Mouse (Mus musculus) left cerebral cortex, postnatal 10 days (tissue): ENCODE measurements around the gene Zfp831. TPM values are rescaled to one million over a fixed set of nuclear protein-coding genes. Genes with fewer than 3 reads are reported as not detected.

Source experiments
- DNase-seq, 2 experiments: peaks; one replicate each; pipeline ENCODE4 v3.0.0; 2021 to 2022; ENCODE audit warnings: low spot score in 2 of 2, mixed read lengths in 1 of 2; ENCODE audit errors: extremely low spot score in 1 of 2
- intact Hi-C: fragments of 180-260 bp; cut with DNase I; formaldehyde crosslinking; loops from one replicate; pipeline ENCODE4 v1.15.1; 2025
- total RNA-seq, 2 experiments: library from RNA; stranded (reverse); gene quantifications; 2 replicates each; pipeline ENCODE4 v1.2.3; 2021

Zfp831 gene
- total RNA-seq, 2 experiments from 2014 or later: 2.8 to 3.0 TPM

DNA sequence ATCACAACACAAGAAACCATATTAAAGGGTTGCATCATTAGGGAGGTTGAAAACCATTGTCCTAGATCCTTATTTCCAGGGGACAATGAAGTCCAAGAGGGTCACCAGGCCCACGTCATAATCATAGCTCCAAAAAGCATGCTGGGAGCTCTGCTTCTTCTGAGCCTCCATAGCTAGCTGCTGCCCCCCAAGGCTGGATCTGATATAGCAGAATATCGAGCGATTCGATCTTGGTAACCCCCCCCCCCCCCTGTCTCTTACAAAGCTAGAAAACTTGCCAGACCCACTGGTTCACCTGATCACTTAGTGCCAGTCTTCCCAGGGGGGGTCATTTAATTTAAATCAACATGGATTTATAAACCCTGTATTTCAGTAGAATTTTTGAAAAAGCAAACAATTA is 65.3 kb downstream of the Zfp831 start:
- DNase-seq: no peak
- intact Hi-C loops: no loop called here

DNA sequence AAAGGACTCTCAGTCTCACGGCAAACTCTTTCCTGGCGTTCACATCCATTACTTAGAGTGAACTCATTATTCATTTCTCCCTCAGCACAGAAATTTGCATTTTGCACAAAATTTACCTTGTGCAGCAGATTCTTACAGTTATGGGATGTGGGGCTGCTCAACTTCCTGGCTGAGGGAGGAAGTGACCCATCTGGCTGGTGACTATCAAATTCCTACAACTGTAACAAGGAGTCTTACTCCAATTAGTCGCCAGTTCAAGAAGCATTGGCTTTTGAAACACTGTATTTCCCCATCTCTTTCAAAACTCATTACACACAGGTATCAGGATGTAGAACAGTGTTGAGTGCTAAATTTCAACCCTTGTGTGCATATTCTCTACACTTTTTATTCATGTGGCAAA is 66.9 kb downstream of the Zfp831 start:
- intact Hi-C loops: no loop called here
- DNase-seq: no peak

DNA sequence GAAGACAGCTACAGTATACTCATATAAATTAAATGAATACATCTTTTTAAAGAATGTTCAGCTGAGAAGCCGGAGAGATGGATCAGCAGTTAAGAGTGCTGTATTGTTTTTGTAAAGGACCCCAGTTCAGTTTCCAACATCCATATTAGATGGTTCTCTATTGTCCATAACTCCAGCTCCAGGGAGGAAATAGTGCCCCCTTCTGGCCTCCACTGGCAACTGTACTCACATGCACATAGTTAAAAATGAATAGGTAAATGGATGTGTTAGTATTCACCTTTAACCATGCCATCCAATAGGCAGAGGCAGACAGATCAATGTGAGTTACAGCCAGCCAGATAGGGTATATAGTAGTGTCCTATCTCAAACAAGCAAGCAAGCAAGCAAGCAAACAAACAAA is 68.7 kb downstream of the Zfp831 start:
- no peak for DNase-seq
- intact Hi-C loops: no loop called here

DNA sequence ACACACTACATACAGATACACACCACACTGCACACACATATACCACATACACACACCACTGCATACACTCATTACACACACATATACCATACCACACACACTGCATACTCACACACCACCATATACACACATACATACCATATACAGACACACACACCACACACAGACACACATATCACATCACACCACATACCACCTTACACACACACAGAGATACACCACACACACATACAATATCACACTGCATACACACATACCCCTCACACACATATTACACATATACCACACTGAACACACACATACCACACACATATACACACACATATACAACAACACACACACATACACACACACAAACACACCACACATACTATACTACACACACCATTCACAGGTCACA is 72.6 kb downstream of the Zfp831 start:
- intact Hi-C loops: no loop called here
- no peak for DNase-seq

DNA sequence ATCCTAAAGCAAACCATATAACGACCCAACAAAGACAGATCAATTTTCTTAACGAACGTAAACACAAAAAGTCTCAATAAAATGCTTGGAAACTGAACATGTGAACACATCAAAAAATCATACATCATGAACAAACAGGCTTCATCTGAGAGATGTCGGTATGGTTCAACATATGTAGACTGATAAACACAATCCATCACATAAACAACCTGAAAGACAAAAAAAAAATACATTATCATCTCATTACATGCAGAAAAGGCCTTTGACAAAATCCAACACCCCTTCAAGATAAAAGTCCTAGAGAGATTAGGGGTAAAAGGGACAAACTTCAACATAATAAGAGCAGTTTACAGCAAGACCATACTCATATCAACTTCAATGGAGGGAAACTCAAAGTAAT is 74.5 kb downstream of the Zfp831 start:
- DNase-seq: no peak
- intact Hi-C loops: no loop called here

DNA sequence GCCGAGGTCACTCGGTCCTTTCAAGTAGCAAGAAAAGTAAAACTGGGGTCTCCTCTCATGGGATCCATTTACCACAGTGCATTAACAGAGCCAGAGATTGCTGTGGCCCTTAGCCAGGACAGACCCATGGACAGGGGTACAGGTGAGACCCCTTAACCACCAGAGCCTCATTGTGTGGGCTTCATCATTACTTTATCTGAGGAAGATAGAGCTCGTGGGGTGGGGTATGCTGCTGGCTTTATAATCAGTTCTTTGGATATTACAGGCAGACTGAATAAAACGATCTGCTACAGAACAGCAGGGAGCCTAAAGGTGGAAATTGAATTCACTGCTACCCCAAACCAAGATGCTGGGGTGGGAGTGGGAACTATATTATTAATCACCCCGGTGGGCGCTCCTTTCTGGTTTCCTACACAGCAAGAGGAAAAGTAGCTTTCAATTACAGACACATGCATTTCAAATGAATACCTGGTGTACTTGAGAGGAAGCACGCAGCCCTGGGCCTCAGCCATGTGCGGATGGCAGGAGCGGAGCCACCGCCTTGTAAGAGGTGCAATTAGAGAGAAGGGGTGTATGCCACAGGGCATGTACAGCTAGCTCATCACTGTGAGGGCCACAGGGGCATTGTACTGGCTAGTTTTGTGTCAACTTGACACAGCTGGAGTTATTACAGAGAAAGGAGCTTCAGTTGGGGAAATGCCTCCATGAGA is 83.9 kb downstream of the Zfp831 start:
- intact Hi-C loops: no loop called here
- no peak for DNase-seq

DNA sequence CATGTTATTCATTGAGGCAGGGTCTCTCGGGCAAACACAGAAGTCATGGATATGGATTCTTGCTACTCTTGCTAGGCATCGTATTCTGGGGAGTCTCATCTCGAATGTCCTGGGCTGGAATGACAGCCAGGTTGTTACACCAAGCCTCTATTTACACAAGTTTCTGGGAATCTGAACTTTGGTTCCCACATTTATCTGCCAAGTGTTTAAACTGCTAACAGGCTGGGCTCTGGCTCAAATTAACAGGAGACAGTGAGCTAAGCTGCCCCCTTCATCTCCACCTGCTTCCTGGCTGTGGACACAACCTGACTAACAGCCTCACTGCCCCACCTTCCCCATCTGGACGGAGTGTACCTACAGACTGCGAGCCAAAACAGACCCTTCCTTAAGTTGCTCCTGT is 88.6 kb downstream of the Zfp831 start:
- intact Hi-C loops: no loop called here

DNA sequence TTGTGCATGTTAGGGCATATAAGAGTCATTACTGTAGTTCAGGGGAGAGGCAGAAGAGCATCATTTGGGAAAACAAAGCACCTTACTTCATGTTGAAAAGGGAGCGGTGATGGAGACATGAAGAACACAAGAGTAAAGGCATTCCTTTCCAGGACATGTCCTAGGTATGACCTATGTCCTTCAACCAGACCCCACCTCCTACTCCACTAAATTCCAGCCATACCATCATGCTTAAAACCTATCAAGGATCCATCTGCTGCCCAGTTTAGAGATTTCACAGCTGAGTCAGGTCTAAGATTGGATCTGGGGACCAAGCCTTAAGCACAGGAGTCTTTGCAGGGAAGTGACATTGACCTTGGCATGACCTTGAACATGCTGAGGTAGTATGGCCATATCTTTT is 91.9 kb downstream of the Zfp831 start:
- intact Hi-C loops: no loop called here
- no peak for DNase-seq

More for the DNA sequence above, 88.6 kb downstream of the Zfp831 start:
- DNase-seq: no peak

DNA sequence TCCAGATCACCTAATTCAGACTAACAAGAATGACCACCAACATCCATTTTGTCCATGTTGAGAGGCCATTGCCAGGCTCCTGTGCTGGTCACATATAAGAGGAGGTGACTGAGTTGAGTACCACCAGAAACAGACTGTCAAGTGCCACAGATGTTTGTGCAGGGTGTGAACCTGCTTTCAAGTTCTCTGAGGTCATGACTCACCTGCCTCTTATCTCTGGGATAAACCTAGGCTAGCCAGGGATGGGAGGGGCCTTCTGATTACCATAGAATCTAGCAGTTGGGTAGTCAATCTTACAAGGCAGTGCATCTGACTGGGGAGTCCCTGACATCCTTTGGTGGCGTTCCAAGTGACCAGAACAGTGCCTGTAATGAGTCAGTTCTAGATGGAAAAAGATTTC is 103.8 kb downstream of the Zfp831 start:
- intact Hi-C loops: no loop called here
- no peak for DNase-seq

DNA sequence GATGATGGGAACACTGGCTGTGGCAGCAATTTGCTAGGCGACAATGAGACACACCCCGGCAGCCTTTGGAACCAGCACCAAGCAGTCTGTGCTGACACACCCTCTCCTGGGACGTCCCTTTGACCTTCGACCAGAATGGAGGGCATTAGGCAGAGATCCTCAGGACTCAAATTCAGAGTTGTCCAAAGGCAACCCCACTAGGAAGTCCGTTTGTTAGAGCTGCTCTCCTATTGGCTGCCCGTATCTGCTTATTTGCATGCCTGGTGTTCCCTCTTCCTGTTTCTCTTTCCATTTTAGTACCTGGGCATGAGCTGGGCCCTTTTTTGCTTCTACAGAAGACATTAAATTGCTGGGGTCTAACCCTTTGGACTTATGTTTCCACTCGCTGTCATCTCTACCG is 105.0 kb downstream of the Zfp831 start:
- intact Hi-C loops: no loop called here
- DNase-seq: no peak

DNA sequence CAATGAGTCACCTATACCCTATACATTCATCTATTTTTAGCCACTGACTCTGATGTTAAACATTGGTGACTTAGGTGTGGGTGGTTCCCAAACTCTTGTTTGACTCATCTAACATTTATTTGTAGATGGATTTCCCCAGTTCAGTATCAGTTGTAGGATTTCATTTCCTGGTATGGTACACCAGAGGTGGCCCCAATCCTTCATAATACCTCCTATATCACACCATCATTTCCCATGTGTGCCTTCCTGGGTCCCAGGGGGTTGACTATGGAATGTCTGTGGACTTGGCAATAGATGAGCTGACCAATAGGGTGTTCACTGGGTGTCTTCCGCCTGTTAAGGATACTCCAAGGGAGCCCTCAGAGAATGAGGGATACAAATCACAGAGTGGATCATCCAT is 109.9 kb downstream of the Zfp831 start:
- DNase-seq: no peak
- intact Hi-C loops: no loop called here

DNA sequence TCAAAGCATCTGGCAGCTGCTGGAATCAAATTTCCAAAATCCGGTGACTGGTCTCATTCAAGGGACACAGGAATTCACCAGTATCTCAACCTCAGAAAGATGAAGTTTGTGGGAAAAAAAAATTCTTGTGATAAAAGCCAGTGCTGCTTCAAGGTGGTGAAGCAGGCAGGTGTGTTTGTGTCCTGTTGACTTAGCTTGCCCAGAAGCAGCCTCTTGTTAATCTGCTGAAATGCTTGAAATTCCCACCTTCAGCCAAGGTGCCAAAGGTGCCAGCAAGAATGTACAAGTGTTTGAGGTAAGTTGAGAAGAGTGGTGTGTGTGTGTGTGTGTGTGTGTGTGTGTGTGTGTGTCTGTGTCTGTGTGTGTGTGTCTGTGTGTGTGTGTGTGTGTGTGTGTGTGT is 110.9 kb downstream of the Zfp831 start:
- DNase-seq: no peak
- intact Hi-C loops: no loop called here

DNA sequence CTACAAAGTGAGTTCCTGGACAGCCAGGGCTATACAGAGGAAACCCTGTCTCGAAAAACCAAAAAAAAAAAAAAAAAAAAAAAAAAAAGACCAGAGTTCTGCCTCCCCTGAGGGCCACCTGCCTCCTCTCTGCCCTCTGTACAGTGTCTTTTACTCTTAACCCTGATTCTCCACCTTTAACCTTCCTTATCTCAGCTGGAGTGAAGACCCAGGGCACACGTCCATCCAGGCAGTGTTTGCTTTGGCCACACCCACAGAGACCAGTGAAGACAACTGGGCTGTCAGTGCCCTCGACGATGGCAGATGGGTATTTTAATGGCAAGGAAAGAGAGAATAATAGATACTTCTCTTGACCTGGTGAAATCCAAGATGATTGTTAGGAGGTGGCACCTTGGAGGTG is 115.9 kb downstream of the Zfp831 start:
- intact Hi-C loops: no loop called here

More for the DNA sequence above, 115.9 kb downstream of the Zfp831 start:
- DNase-seq: no peak

Other genes starting within 250 kb of the Zfp831 start
- 10 to 100 TPM; 56.6 to 59.1 TPM for gene Nelfcd, start 227.7 kb upstream of the Zfp831 start, total RNA-seq
- gene Ctsz, start 204.5 kb upstream of the Zfp831 start, total RNA-seq: 10 to 100 TPM; 26.2 to 28.1 TPM
- not detected for gene Tubb1, start 192.8 kb upstream of the Zfp831 start, total RNA-seq
- gene Atp5e, start 179.4 kb upstream of the Zfp831 start, total RNA-seq: 100 to 1,000 TPM; 368 to 383 TPM
- 10 to 100 TPM; 47.0 to 51.8 TPM for gene Prelid3b, start 170.5 kb upstream of the Zfp831 start, total RNA-seq
- 1 to 10 TPM; 4.5 to 6.3 TPM for gene Edn3, start 117.1 kb downstream of the Zfp831 start, total RNA-seq